Mouse (Mus musculus): ENCODE measurements at regions not wholly inside any gene's neighbourhood (a gene's known extent, or its start where the extent isn't known, plus 50 kb on each side); places are given as distances from the start of the nearest gene placed in this dataset.
"Not testable (repeated sequence)": the region's sequence is repeated elsewhere in the genome, so short reads cannot be mapped to it uniquely, and the experiment has no call there.

GRCm38 (mm10) chr1:83835965-83836364 is 428.0 kb upstream of the Sphkap start:
- DNase-seq, result no peak

DNA sequence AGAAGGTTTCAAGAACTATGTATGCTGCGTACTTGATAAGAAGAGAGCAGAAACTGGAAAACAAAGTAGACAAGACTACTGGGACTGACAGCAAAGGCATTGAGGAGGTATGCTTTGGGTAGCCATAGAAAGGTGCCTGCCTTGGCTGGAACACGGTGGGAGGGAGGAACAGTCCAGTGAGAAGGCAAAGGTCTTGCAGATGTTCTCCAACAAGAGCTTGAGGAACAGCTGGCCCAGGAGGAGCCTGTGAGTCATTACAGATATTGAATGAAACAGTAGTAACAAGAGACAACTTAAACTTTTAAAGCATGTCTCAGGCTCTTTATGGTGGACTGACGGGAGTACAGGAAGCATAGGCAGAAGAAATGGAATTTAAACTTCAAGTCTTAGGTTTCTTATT is 424.9 kb upstream of the Sphkap start:
- DNase-seq, result no peak

DNA sequence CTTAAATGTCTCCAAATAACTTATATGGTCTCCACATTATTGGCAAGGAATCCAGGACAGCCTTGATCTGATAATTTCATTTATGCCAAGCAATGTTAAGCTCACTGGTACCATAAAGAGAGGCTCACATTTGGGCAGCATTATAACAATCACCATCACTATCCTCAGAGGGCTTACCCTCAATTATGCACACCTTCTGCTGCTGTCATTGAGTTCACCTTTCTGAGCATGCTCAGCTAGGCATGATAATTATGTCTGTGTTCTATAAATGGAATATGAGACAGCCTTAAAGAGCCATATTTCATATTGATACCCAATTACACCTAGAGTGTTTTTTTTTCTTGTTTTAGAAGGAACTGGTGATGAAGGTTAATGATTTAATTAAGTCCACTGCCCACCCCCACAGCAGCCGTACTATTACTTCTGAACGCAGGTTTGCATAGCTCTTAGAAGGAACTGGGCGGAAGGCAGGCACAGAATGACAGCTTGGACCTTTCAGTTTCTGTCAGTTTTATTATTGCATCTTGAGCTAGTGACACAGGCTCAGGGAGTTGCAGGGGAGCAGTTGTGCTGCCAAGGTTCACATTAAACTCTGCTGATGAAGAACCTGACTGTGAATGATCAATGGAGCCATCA is 424.0 kb upstream of the Sphkap start:
- DNase-seq, result no peak

DNA sequence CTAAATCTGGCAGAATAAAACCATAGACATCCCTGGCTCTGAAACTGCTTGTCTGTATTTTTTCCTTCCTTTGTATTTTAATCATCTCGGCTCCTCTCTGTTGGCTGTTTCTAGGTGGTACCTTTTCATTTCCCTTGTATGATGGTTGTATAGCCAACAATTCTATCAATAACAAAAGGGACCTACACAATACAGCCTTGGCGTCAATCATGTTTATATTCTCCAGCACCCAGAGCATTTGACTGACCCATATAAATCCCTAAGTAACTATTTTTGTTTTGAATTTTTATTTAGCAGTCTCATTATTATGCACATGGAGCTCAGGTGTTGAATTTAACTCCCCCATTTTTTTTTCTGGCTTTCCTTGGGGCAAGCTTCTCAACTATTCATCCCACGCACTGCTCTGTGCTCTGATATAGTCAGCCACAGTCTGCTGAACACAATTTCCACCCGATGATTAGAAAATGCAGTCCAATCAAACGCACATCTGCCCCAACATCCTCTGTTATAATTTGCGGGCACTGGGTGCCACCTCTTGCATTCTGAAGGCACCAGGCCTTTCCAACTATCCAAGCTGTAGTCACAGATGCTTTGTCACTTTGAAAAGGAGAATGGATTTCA is 422.1 kb upstream of the Sphkap start:
- no peak for DNase-seq

- not testable (repeated sequence) for DNase-seq
Measured at GRCm38 (mm10) chr1:83811162-83811561, 403.2 kb upstream of the Sphkap start.

GRCm38 (mm10) chr1:83808432-83808831 is 400.4 kb upstream of the Sphkap start:
- peak; percentile 54 for DNase-seq

DNA sequence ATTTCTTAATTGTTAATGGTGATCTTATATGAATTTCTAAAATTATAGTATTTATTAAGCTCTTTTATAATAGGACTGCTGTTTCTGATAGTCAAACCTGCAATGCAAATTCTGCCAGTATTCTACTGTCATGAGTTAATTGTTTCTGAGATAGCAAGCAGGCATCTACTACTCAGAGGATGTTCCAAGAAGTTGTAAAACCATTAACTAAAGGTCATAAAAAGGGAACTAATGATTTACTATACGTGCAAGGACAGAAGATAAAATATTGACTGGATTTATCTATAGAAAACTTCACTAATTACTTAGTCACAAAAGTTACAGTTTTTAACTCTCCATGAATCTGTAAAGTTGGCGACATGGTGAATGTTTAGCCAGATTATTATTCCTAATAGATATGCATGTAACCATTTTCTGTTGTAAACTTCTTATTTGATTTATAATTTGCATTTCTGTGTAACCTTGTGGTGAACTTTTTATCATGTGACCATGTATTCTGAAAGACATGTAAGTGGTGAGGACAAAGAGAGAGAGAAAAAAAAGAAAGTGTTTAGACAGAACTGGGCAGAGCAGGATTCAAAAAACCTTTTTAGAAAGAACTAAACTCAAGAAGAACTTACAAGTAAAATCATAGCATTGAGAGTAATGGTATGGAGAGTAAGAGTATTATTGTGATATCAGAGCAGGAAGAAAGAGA is 395.5 kb upstream of the Sphkap start:
- no peak for DNase-seq

GRCm38 (mm10) chr1:83801759-83802158 is 393.8 kb upstream of the Sphkap start:
- DNase-seq, result no peak

GRCm38 (mm10) chr1:83796961-83797891 is 389.2 kb upstream of the Sphkap start:
- peak; percentile 8 for DNase-seq

DNA sequence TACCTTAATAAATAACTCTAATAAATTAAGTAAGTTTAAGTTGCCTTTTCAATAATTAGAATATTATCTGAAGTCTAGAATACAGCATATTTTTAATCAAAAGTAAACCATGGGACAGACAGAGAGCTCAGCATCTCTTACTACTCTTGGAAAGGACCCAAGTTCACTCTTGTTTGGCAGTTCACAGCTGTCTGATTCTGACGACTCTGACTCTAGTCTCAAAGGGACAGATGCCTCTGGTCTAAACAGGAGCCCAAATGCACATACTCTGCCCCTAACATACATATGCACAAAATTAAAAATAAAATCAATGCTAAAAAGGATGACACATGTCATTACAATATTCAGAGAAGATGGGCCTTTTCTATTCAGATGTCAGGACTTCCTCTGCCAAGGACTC is 369.2 kb upstream of the Sphkap start:
- no peak for DNase-seq

DNA sequence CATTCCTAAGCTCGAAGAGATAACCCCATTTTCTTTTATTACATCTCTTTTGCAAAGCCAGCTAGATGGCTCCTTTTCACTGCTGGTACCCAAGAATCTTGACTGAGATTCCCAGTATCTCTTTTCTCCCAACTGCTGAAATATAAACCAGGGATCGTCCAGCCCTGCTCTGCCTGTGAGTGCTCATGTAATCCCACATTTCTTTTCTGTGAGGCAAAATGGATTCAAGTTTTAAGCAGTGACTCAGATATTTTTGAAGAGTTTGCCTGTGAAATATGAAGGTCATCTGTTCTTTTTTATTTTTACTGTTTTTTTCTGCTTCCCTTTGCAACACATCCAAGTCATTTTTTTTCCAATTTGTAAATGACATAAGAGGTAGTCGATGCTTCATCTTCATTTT is 363.2 kb upstream of the Sphkap start:
- DNase-seq, result peak; percentile 16

DNA sequence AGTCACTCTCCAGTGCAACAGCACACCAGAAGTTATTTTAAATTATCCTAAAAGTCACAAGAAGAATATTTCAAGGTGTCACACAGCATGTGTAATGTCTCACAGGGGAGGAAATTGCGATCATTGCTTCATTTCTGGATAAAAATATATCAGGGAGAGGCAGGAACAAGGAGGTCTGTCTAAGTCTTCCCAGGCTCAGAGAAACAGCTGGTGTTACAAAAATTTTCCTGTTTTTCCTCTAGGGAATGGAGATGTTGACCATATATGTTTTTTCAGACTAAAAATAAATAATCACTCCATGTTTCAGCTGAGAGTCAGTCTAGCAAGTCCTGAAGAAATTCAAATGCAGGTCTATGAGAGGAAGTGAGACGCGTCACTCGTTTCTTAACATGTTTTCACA is 353.5 kb upstream of the Sphkap start:
- DNase-seq, result no peak

DNA sequence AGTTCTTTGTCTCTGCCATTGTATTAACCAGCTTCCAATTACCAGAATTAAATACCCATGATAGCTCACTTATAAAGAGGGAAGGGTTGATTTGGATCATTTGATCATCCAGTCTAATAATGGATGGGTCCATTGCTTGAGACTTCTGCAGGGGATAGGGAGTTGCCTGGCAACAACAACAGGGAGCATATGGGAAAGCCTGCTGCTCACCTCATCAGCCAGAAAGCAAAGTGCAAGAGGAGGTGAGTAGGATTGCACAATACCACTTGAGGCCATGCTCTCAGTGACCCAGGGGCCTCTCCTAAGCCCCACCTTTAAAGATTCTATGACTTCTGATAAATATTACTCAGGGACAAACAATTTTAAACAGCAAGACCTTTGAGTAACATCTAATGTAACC is 348.9 kb upstream of the Sphkap start:
- DNase-seq, result no peak

GRCm38 (mm10) chr1:83755336-83755735 is 347.3 kb upstream of the Sphkap start:
- DNase-seq, result no peak

GRCm38 (mm10) chr1:83752976-83753375 is 345.0 kb upstream of the Sphkap start:
- no peak for DNase-seq

- no peak for DNase-seq
Measured at GRCm38 (mm10) chr1:83748974-83749373, 341.0 kb upstream of the Sphkap start.

GRCm38 (mm10) chr1:83748061-83748460 is 340.1 kb upstream of the Sphkap start:
- DNase-seq, result no peak

GRCm38 (mm10) chr1:83747412-83747811 is 339.4 kb upstream of the Sphkap start:
- no peak for DNase-seq

DNA sequence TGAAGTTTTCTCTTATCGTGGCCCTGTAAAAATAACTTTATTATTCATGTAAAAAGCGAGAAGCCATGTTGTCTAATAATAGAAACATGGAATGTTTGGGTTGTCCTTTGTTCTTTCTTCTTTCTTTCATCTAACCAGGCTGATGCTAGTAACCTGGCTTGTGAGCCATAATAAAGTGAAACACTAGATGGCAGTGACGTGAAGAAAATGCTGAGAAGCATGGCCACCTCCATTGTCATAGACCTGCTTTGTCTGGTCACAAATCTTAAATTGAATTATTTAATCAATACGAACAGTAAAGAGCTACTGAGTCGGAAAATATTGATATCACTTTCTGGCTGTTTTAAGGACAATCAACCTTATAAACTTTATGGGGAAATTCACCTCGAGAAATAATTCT is 338.0 kb upstream of the Sphkap start:
- peak; percentile 51 for DNase-seq

- DNase-seq, result no peak
Measured at GRCm38 (mm10) chr1:83736428-83737117, 328.6 kb upstream of the Sphkap start.

GRCm38 (mm10) chr1:83731682-83732081 is 323.7 kb upstream of the Sphkap start:
- DNase-seq, result no peak

GRCm38 (mm10) chr1:83728810-83729209 is 320.8 kb upstream of the Sphkap start:
- no peak for DNase-seq

All from adrenal gland, adult 2 months (tissue).